Mouse (Mus musculus) skeletal muscle tissue, adult 2 months (tissue): ENCODE results near the gene Btbd11.

Source experiments
- DNase-seq: peaks from one replicate; pipeline ENCODE4 v3.0.0-alpha.2; 2012; ENCODE audit warnings: low read depth, low spot score

Btbd11 gene

DNA sequence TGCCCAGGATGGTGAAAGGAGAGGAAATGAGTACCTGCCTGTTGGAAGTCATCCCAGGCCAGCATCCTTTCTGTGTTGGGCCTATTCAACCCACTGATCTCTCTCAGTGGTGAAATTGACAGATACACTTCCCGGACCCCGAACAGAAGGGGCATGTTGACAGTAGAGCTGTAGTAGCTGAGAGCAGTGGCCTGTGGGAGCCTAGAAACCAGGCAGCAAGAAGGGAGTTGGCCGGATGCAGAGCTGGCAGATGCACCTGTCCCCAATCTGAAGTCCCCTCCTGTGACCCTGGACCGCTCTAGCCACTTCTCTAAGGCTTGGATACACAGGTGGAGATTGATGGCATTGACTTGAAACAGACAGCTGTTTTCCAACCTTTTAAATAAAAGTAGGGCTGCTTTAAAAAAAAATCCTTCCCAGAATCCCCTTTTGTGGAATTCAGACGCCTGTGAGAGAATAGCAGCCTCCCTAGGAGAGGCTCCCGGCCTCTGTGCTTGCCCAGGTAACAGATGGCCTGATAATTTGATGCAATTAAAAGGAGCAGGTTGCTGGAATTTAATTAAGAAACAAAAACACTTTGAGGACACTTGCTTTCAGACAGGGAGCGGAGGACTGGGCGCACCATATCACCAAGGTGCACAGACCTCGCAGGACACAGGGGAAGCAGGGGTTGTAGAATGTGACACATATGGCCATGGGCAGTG is 89.2 kb downstream of the Btbd11 start:
- DNase-seq: no peak

DNA sequence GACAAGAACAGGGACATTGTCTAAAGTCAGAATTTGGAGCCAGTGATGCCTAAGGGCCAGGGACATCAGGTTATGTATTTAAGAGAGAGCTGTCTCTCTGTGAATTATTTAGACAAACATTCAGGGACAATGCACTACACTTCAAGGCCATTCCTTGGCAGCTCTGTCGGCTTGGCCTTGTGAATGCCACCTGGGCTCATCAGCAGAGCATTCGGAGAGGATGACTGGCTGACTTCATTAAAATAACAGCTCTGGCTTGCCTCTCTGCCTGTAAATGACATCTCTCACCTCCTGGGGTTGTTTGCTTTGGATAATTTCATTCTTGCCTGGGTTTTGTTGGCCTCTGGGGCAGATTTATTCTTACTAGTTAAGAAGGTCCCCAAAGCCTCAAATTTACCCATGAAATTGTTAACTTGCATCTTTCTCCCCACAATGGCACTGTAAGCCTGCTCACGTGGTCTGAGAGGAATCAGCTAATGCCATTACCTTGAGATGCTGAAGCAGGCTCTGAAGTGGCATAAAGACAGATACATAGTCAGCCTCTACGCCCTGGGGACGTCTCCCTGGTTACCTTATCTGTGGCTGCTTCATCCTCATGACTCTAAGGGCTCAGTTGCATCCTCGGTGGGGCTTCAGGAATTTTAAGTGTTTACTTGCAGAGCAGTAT is 93.5 kb downstream of the Btbd11 start:
- DNase-seq: no peak

DNA sequence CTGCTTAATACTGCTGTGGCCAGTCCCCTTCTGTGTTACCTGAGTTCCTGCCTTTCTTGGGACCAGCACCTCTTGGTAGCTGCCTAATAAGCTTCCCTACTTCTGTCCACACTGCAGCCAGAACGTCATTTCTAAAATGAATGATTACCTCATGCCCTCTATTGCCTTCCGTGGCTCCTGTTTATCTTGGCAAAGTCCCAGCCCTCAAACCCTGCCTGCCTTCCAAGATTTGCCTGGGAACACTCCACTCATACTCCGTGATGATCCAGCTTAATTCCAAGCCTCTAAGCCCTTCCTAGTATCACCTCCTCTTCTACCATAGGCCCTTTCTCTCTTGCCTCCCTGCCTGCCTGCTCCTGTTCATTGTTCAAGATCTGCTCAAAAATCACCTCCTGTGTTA is 94.5 kb downstream of the Btbd11 start:
- DNase-seq: peak; percentile 28

DNA sequence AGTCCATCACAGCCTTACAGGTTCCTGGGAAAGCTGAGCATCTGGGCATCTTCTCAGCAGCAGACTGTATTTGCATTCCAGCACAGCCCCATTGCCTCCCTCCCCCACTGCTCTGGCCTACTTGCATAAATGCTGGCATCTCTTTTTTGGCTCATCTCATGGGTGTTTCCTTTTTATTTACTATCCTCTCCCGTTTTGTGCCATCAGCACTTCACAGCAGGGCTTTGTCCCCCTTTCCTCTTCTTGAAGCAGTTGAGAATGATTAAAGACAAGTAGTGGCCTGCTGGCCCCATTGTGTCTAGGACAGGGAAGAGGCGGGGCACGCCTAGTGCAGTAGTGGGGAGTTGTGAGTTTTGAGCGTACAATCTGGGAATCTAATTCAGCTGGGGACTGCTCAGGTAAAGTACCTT is 95.5 kb downstream of the Btbd11 start:
- no peak for DNase-seq

DNA sequence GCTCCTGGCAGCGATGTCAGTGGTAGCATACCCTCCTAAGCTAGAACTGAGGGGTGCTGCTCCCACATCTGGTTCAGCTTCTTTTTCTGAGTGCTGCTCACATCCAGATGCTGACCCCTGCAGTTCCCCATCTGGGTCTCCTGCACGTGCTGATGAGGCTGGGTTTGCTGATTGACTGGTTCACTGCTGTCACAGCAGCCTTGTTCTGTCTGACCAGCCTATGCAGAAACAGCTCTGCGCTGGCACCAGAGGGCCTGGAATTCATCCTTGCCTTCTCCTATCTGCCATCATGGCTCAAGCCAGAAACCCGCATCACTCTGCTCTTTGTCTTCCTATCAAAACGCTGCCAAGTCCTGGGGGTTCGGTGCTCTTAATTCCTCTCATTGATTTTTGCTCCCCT is 95.9 kb downstream of the Btbd11 start:
- DNase-seq: no peak

DNA sequence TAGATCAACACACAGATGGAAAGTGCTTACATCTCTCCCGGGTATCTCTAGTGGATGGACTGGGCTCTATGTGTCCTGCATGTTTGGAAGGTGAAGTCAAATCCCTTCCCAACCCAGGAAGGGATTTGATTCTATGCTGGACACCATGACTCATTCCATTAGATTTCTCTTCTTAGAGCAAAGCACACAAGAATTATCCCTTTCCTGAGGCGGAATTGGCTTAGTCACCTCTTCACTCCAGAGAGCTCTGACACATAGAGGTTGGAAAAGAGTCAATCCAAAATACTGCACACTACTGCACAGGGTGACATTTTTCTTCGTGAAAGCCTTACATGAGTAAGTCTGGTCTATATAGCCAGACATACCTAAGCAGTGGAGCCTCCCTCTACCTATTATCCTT is 99.8 kb downstream of the Btbd11 start:
- no peak for DNase-seq

DNA sequence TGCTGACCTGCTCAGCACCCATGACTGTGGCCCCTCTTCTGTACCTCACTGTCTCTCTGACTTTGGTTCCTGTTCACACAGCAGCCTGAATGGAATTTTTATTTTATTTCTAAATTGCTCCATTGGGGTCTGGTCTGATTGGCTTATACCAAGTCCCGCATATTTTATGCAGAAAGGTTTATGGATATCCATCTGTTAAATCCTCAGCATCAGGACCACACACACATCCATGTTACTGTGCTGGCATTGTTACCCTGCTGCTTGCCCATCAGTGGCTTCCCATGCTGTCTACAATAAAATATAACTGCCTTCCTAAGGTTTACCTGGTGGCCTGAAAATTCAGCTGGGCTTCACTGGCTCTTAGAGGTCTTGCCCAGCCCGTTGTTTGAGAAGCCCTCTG is 106.0 kb downstream of the Btbd11 start:
- DNase-seq: no peak

DNA sequence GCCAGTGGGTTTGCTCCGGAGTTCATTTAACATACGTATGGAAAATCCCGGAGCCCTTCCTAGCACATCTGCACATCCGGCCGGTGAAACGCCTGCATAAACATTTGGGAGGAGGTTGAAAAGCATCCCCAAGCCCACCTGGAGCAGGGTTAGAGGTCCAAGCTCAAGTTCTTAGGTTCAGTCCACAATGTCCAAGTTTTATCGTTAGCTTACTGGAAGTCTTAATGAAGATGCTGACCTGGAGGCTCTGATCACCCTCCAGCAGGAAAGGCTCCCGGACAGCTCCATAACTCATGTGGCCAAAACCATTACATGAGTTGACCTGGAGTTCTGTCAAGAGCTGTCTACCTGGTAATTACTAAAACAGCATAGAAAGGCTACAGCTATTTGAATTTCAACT is 109.7 kb downstream of the Btbd11 start:
- DNase-seq: no peak

DNA sequence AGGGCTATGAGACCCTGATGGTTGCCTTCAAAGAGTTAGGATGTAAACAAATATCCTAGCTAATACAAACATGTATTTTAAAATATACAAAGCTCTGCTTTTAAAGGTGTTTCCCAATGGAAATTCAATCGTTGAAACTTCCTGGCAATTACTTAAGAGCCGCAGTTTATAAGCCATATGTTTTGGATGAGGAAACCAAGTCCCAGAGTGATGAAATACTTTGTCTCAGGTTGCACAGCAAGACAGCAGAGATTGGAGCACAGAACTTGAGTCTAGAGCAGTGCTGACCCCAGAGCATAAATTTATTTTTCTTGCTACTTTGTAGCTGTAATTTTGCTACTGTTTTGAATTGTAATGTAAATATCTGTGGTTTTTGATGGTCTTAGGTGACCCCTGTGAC is 110.4 kb downstream of the Btbd11 start:
- DNase-seq: no peak

DNA sequence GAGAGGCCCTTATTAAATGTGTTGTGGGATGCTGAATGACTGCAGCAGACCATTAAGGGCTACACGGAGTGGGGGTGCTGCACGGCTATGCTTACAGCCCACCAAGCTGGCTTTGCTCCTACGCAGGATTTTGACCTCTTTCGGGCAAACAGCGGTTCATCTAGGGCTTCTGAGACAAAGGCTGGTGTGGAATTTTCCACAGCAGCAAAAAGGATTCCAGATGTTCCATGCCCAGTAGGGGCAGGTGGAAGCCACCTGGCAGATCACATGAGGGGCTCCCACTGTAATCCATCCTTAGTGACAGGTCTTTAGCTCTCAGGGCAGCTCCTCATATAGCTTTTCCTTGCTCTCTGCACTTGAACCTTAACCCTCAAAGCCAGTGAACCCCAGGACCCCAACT is 111.3 kb downstream of the Btbd11 start:
- DNase-seq: no peak

DNA sequence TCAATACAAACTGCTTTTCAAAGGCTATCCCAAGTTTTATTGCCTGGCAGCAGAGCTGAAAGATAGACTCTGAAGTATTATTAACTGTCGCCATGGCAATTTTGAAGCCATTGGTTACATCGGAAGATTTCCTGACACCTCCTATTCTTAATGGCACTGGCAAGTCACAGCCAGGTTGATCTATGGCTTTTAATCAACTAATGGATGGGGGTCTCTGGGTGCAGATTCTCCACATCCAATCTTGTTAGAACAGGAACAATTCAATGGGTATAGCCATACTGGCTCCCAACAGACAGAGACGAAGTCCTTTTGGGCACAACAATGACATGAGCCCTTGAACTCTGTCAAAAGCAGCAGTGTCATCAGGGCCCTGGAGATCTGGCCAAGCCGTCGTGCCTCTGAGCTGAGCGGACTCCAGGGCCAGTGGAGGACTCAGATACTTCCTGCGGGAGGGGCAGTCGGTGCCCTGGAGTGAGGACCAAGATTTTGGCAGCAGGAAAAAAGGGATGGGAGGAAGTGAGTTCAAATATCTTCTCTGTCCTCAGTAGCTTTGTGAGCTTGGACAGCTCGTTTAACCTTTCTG is 114.0 kb downstream of the Btbd11 start:
- no peak for DNase-seq

DNA sequence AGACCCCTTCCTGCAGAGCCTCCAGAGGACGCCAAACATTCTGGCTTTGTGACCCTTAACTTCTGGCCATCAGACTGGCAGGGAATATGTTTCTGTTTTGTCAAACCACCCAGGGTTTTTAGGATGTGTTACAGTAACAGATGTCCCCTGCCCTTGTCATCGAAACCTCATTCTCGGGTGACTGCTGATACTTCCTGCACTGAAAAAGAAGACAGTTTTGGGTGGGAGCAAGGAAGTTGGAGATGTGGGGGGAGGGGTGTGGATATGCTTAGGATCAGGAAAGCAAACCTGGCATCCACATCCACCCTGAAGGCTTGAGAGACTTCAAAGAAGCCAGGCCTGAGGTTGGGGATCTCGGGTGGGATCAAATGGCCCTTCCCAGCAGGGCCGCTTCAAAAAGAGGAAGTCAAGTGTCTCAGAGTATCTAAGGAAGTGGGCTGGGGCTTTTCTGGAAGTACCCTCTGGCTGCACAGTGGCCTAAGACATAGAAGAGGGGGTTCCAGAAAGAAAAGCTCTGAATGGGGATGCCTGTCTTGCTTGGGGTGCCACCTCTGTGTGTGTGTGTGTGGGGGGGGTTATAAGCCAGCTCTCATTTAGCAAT is 115.5 kb downstream of the Btbd11 start:
- no peak for DNase-seq

DNA sequence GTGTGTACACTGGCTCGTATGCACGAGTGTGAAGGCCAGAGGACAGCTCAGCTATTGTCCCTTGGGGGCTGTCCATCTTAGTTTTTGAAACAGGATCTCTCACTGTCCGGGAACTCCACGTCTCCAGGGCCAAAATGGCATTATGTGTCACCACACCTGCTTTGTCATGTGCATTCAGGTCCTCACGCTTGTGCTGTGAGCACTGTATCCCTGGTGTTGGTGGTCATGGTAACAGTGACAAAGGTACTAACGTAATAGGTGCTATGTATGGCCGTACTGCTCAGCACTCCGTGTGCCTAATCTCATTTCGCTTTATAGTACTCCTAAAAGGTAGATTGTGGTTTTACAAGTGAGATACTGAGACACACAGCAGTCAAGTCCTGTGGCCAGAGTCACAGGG is 116.0 kb downstream of the Btbd11 start:
- DNase-seq: no peak

DNA sequence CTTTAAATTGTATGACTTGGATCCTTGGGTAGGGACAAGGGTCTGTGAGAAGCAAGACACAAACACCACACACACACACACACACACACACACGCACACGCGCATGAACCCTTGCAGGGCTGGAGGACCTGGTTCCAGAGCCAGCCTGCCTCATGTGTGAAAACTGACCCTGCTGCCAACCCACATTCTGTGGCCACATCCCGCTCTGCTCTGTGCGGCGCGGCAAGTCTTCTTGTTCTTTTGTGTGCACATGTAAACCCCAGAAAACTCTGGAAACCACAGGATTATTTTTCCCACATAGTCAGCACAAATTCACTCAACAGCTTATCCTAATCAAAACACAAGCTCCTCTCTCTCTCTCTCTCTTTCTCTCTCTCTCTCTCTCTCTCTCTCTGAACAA is 116.8 kb downstream of the Btbd11 start:
- no peak for DNase-seq

DNA sequence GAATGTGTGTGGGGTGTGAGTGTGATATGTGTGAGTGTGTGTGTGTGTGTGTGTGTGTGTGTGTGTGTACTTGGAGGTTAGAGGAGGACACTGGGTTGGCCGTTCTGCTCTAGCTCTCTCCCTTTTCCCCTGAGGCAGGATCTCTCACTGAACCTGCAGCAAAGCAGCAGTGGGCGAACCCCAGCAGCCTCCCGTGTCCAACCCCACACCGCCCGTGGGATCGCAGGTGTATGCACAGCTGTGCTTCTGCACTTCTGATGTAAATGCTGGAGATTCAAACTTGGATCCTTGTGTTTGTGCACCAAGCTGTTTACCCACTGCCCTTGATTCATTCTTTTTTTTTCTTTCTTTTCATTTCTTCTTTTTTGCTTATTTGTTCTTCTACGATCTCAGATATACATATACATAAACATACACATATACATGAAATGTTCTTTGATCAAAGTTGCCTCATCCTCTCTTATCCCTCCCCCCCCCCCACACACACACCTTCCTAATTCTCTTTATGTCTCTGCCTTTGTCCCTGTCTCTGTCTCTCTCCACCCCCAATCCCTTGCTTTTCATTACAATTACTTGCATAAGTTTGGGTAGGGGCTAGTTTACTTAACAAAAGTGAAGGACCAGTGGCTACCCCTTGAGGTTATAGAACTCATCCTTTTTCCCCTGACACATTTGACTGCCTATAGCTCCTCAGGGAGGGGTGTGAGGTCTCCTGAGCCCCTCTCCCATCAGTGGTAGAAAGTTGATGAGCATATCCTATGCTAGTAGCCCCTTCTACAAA is 120.8 kb downstream of the Btbd11 start:
- no peak for DNase-seq

DNA sequence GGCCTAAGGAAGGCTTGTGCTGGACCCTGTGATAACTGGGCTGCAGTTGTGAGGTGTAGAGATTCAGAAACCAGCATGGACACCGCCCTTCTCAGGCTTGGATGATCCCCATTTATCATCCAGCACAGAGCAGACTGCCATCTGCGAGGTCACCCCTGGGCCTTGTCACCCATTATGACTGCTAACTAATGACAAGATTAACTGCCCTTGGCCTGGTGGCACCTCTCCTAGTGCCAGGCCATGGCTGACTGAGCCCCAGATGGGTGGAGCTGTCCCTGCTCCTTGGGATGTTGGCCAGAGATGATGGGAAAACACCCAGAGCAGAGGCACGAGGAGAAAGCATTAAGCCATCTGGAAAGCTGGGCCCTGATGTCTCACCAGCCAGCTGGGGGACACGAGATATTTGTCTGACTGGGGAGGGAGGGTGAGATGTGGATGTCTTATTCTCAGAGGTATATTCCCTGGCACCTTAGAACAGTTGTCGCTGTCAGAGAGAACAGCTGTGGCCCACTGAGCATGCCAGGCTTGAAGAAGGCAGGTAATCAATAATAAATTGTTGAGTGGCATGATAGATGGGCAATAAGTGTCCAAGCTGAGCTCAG is 121.7 kb downstream of the Btbd11 start:
- peak; percentile 18 for DNase-seq

DNA sequence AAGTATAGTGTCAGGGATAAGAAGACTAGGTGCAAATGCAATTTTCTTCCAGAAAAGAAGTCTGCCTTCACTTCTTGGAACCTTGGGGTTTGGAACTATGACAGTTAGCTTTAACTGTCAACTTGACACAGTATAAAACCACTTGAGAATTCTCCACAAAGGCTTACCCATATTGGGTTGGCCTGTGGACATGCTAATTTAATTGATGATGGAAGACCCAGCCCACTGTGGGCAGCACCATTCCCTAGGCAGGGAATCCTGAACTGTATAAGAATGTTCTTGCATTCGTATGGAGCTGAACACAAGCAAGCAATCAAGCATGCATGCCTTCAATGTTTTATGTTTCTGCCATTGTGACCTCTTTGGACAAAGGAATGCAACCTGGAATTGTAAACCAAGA is 122.4 kb downstream of the Btbd11 start:
- no peak for DNase-seq

DNA sequence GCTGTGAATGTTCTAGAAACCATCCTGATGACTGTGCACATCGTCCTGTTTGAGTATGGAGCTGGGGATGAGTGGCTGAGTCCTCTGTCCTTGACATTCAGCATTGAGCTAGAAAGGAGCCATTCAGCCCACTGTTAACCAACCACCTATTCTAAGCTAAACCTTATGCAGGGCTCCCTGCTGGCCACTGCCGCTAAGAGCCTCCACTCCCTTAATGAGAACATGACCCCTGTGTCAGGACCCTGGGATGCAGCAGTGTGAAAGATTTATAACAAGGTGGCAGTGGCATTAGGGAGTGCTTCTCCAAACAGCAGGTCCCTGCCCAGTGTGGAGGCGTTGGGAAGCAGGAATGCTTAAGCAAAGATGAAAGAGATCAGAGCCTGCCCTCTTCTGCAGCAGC is 123.7 kb downstream of the Btbd11 start:
- no peak for DNase-seq

DNA sequence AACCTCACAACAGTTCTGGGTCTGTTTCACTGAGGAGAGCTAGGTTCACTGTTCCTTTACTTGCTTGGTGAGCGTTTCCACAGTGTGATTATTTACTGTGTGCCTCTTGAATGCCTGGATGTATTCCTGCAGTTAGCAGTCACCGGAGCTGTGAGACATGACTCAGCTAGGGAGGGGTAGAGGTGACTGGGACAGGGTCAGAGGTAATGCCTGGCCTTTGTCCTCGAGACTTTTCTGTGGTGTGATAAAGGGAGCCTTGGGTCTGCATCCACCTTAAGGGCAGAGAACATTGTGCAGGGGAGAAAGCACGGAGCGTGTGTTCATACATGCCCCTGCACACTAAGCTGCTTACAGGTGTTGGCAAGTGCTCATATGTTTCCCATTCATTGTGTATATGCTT is 126.2 kb downstream of the Btbd11 start:
- no peak for DNase-seq

DNA sequence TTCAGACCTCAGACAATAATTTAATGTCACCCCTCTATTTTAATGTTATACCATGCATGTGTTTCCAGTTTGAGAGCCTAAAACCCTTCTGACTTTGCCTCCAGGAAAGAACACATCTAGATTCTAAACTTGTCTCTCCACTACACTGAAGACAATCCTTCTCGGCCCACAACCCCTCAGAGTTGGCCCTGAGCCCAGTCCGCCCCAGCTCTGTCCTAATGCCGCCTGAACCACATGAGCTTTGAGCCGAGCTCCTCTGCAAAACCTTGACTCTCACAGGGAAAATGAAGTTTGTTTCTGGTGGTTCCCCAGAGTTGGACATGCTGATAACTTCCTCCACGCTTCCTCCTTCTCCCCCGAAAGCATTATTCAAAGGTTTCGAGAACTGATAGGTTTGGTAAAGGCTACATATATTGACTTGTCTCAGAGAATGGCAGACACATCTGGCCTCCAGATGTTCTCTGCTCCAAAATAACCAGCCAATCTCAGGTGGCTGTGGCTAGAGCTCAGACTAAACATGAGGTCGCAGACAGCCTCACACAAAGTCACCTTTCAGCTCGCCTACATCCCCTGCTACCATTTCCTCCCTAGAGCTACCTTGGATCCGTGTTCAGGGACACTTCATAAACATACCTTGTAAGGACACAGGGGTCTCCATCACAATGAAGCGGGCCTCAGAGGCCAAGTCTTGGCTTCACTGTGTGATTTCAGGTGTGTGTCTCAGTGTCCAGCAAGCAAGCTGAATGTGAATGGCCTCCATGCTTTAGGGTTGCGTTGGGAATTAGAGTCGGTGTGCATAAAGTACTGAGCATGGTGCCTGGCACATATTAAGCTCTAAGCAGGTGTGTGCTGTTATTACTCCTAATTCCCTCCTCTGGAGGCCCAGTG is 130.9 kb downstream of the Btbd11 start:
- DNase-seq: no peak

DNA sequence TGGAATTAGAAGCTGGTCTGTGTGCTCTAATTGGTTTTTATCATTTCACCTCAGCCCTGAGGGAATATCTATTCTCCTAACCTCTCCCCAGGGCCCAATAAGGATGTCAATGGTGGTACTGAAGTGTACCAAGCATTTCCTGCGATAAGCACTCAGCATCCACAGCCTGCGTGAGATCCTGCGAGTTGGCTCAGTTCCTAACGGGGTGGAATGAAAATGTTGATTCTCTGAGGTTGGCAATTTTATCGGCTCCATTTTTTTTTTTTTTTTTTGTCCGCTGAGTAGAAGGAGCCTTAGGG is 131.4 kb downstream of the Btbd11 start:
- no peak for DNase-seq
